Mouse (Mus musculus): ENCODE measurements around the gene Rrbp1. TPM values are rescaled to one million over a fixed set of nuclear protein-coding genes. Genes with fewer than 3 reads are reported as not detected.

The Rrbp1 gene
- polyA plus RNA-seq, 1 experiment = 146 TPM

- Histone ChIP-seq H3K4me3 (ENCODE audit: insufficient read depth, low read depth, low read length) (no peak overlapping the region), H3K27ac (replicated peaks; ENCODE audit: low read depth, low read length) (no peak overlapping the region), H3K4me1 (ENCODE audit: control insufficient read depth, insufficient read depth, insufficient read length, low read length) (peaks cover 2% of the 10 kb centered on the region; the same call in 1 of the 2 replicates)
These were observed 81.3 kb downstream of the Rrbp1 start for GRCm38 (mm10) chr2:143929607-143930311.

GRCm38 (mm10) chr2:143925826-143926225, 85.2 kb downstream of the Rrbp1 start:
- H3K4me1 ChIP-seq (ENCODE audit: control insufficient read depth, insufficient read depth, insufficient read length, low read length) = peaks cover 7% of the 10 kb centered on the region
- H3K4me3 ChIP-seq (ENCODE audit: insufficient read depth, low read depth, low read length) = no peak overlapping the region
- H3K27ac ChIP-seq (replicated peaks; ENCODE audit: low read depth, low read length) = no peak overlapping the region

GRCm38 (mm10) chr2:143924085-143924484, 87.0 kb downstream of the Rrbp1 start:
- Histone ChIP-seq H3K4me3 (ENCODE audit: insufficient read depth, low read depth, low read length) (no peak overlapping the region), H3K4me1 (ENCODE audit: control insufficient read depth, insufficient read depth, insufficient read length, low read length) (peaks cover 5% of the 10 kb centered on the region; the same call in 1 of the 2 replicates), H3K27ac (replicated peaks; ENCODE audit: low read depth, low read length) (no peak overlapping the region)

- no peak overlapping the region for H3K4me3 ChIP-seq (ENCODE audit: insufficient read depth, low read depth, low read length)
- no peak overlapping the region for H3K27ac ChIP-seq (replicated peaks; ENCODE audit: low read depth, low read length)
- H3K4me1 ChIP-seq (ENCODE audit: control insufficient read depth, insufficient read depth, insufficient read length, low read length) = peaks cover 6% of the 10 kb centered on the region; the same call in 1 of the 2 replicates
These were observed 92.1 kb downstream of the Rrbp1 start for GRCm38 (mm10) chr2:143918831-143919502.

- Histone ChIP-seq H3K4me3 (ENCODE audit: insufficient read depth, low read depth, low read length) (no peak overlapping the region), H3K27ac (replicated peaks; ENCODE audit: low read depth, low read length) (no peak overlapping the region), H3K4me1 (ENCODE audit: control insufficient read depth, insufficient read depth, insufficient read length, low read length) (peaks cover 4% of the 10 kb centered on the region; the same call in 1 of the 2 replicates)
These were observed 93.4 kb downstream of the Rrbp1 start for GRCm38 (mm10) chr2:143917622-143918021.

GRCm38 (mm10) chr2:143916229-143916628, 94.8 kb downstream of the Rrbp1 start:
- Histone ChIP-seq H3K27ac (replicated peaks; ENCODE audit: low read depth, low read length) (no peak overlapping the region), H3K4me3 (ENCODE audit: insufficient read depth, low read depth, low read length) (peak overlapping the region; percentile 92), H3K4me1 (ENCODE audit: control insufficient read depth, insufficient read depth, insufficient read length, low read length) (peaks cover 4% of the 10 kb centered on the region; the same call in 1 of the 2 replicates)

- Histone ChIP-seq H3K4me1 (ENCODE audit: control insufficient read depth, insufficient read depth, insufficient read length, low read length) (peaks cover 4% of the 10 kb centered on the region; the same call in 1 of the 2 replicates), H3K4me3 (ENCODE audit: insufficient read depth, low read depth, low read length) (peak overlapping the region; percentile 92), H3K27ac (replicated peaks; ENCODE audit: low read depth, low read length) (peak overlapping the region; percentile 66)
These were observed 95.4 kb downstream of the Rrbp1 start for GRCm38 (mm10) chr2:143915600-143916135.

GRCm38 (mm10) chr2:143914760-143915599, 96.1 kb downstream of the Rrbp1 start, which contains the start of gene Dstn:
Gene Dstn, plus strand, starts transcription at chr2:143915320.
- H3K4me3 ChIP-seq (ENCODE audit: insufficient read depth, low read depth, low read length) = peak within 1 kb of the TSS; percentile 92
- H3K4me1 ChIP-seq (ENCODE audit: control insufficient read depth, insufficient read depth, insufficient read length, low read length) = peaks cover 4% of the 10 kb centered on the region; the same call in 1 of the 2 replicates
- peak within 1 kb of the TSS; percentile 81 for H3K27ac ChIP-seq (replicated peaks; ENCODE audit: low read depth, low read length)

- H3K4me3 ChIP-seq (ENCODE audit: insufficient read depth, low read depth, low read length) = peak overlapping the region; percentile 92; the same call in 1 of the 2 replicates
- 0 out of 2 replicates have a peak overlapping the region, but pooled peaks have one; percentile 35 for H3K27ac ChIP-seq (replicated peaks; ENCODE audit: low read depth, low read length)
- H3K4me1 ChIP-seq (ENCODE audit: control insufficient read depth, insufficient read depth, insufficient read length, low read length) = peaks cover 4% of the 10 kb centered on the region; the same call in 1 of the 2 replicates
These were observed 96.8 kb downstream of the Rrbp1 start for GRCm38 (mm10) chr2:143914221-143914620.

- Histone ChIP-seq H3K27ac (replicated peaks; ENCODE audit: low read depth, low read length) (no peak overlapping the region), H3K4me1 (ENCODE audit: control insufficient read depth, insufficient read depth, insufficient read length, low read length) (no peaks in the 10 kb centered on the region), H3K4me3 (ENCODE audit: insufficient read depth, low read depth, low read length) (no peak overlapping the region)
These were observed 98.9 kb downstream of the Rrbp1 start for GRCm38 (mm10) chr2:143912199-143912598.

- H3K27ac ChIP-seq (replicated peaks; ENCODE audit: low read depth, low read length) = no peak overlapping the region
- H3K4me1 ChIP-seq (ENCODE audit: control insufficient read depth, insufficient read depth, insufficient read length, low read length) = no peaks in the 10 kb centered on the region
- no peak overlapping the region for H3K4me3 ChIP-seq (ENCODE audit: insufficient read depth, low read depth, low read length)
These were observed 101.8 kb downstream of the Rrbp1 start for GRCm38 (mm10) chr2:143909230-143909629.

- no peaks in the 10 kb centered on the region for H3K4me1 ChIP-seq (ENCODE audit: control insufficient read depth, insufficient read depth, insufficient read length, low read length)
- H3K27ac ChIP-seq (replicated peaks; ENCODE audit: low read depth, low read length) = no peak overlapping the region
- no peak overlapping the region for H3K4me3 ChIP-seq (ENCODE audit: insufficient read depth, low read depth, low read length)
These were observed 106.2 kb downstream of the Rrbp1 start for GRCm38 (mm10) chr2:143904896-143905295.

- H3K27ac ChIP-seq (replicated peaks; ENCODE audit: low read depth, low read length) = peak overlapping the region; percentile 26; the same call in 1 of the 2 replicates
- no peak overlapping the region for H3K4me3 ChIP-seq (ENCODE audit: insufficient read depth, low read depth, low read length)
These were observed 107.6 kb downstream of the Rrbp1 start for GRCm38 (mm10) chr2:143903376-143904045.

GRCm38 (mm10) chr2:143900821-143901351, 110.2 kb downstream of the Rrbp1 start:
- H3K4me3 ChIP-seq (ENCODE audit: insufficient read depth, low read depth, low read length) = no peak overlapping the region

More at GRCm38 (mm10) chr2:143903376-143904045, 107.6 kb downstream of the Rrbp1 start:
- H3K4me1 ChIP-seq (ENCODE audit: control insufficient read depth, insufficient read depth, insufficient read length, low read length) = no peaks in the 10 kb centered on the region

More at GRCm38 (mm10) chr2:143900821-143901351, 110.2 kb downstream of the Rrbp1 start:
- Histone ChIP-seq H3K27ac (replicated peaks; ENCODE audit: low read depth, low read length) (no peak overlapping the region), H3K4me1 (ENCODE audit: control insufficient read depth, insufficient read depth, insufficient read length, low read length) (no peaks in the 10 kb centered on the region)
